ENCODE assay signal across 14 mouse cellular contexts in genomic region chr19:58072404-58072803, GRCm38 (mm10).
A peak's percentile ranks its signal among the peaks of the same experiment; 100 is the strongest.
DNase-seq lines count a peak whose midpoint lies in the region; ATAC-seq and TF ChIP-seq lines count a peak whose summit lies in the region.
"Had no signal": no experiment of that assay in that cellular context is flagged by ENCODE, and none has a peak within 500 bp of the region (broad histone marks: within the 10 kb centered on the region; RNA-seq: fewer than 3 reads in every experiment).

No protein-coding gene starts in this region.

- TF ChIP-seq EP300 in liver, postnatal 0 days (IDR thresholded peaks at IDR 0.05; ENCODE audit: low read depth) = no peak
- no peak for TF ChIP-seq EP300 in CH12.LX (IDR thresholded peaks at IDR 0.05; ENCODE audit: low read length)

- no peaks in the 10 kb centered on the region; the same call in 1 of the 2 replicates for H3K27me3 ChIP-seq in forebrain, postnatal 0 days (ENCODE audit: insufficient read depth, low read length)
- H3K27me3 ChIP-seq in forebrain, embryonic 16.5 days (replicated peaks; ENCODE audit: control insufficient read depth, insufficient read depth, low read length) = no peaks in the 10 kb centered on the region
- no peaks in the 10 kb centered on the region for H3K27me3 ChIP-seq in liver, postnatal 0 days (ENCODE audit: insufficient read depth, low read length)
- H3K27me3 ChIP-seq in CH12.LX (replicated peaks) = no peaks in the 10 kb centered on the region
- H3K27me3 ChIP-seq: embryonic facial prominence, embryonic 15.5 days; forebrain, embryonic 15.5 days had no signal

- TF ChIP-seq CTCF in forebrain, postnatal 0 days (IDR thresholded peaks at IDR 0.05; ENCODE audit: low read depth) = peak; percentile 48
- TF ChIP-seq CTCF in liver, postnatal 0 days (IDR thresholded peaks at IDR 0.05; ENCODE audit: low read depth) = peak; percentile 60
- TF ChIP-seq CTCF in CH12.LX (conservative IDR thresholded peaks at IDR 0.05 in 1 of 2, IDR thresholded peaks at IDR 0.05 in 1 of 2; ENCODE audit: low read depth in 2 of 2, low read length in 2 of 2) = peak; percentile 53 to 74; a peak in 3 of 4 replicates

- TF ChIP-seq RAD21 in CH12.LX (IDR thresholded peaks at IDR 0.05; ENCODE audit: low read depth, low read length) = peak; percentile 63

- 76% methylated on average over 5 of the region's 5 CpGs for WGBS in forebrain, postnatal 0 days
- 75% methylated on average over 5 of the region's 5 CpGs for WGBS in forebrain, embryonic 16.5 days
- WGBS in liver, postnatal 0 days (ENCODE audit: insufficient replicate concordance) = 62% methylated on average over 5 of the region's 5 CpGs

- in situ Hi-C loops in CH12.LX (cut with MboI; ENCODE audit: low pct_ligation_motif_present, low pct_unique_long_range_greater_than_20kb, low sequenced_read_pairs) = loop anchor here (25.0 kb wide), 1 partner anchor 390 kb away; the partner anchor contains the start of gene Gfra1

- H3K4me2 ChIP-seq in forebrain, postnatal 0 days (ENCODE audit: low read depth) = no peak overlapping the region
- no peak overlapping the region for H3K4me2 ChIP-seq in forebrain, embryonic 16.5 days (ENCODE audit: low read length)
- no peak overlapping the region for H3K4me2 ChIP-seq in liver, postnatal 0 days (ENCODE audit: low read depth, low read length)
- peak overlapping the region; percentile 54; the same call in 1 of the 2 replicates for H3K4me2 ChIP-seq in CH12.LX (ENCODE audit: insufficient read depth, low read depth, poor library complexity, severe bottlenecking)
- H3K4me2 ChIP-seq: embryonic facial prominence, embryonic 15.5 days; forebrain, embryonic 15.5 days had no signal

- H3K4me3 ChIP-seq in forebrain, postnatal 0 days (ENCODE audit: low read depth, low read length) = no peak overlapping the region
- H3K4me3 ChIP-seq in forebrain, embryonic 16.5 days (replicated peaks; ENCODE audit: low read length) = no peak overlapping the region
- no peak overlapping the region for H3K4me3 ChIP-seq in liver, postnatal 0 days (ENCODE audit: low read depth, low read length)
- H3K4me3 ChIP-seq in CH12.LX (replicated peaks in 1 of 3; ENCODE audit: low read depth in 2 of 3, low read length in 2 of 3, poor library complexity in 1 of 3) = peak overlapping the region in 1 of 3 experiments; percentile 25
- H3K4me3 ChIP-seq: embryonic facial prominence, embryonic 15.5 days; forebrain, embryonic 15.5 days had no signal

- TF ChIP-seq POLR2A in CH12.LX (IDR thresholded peaks at IDR 0.05; ENCODE audit: low read depth, low read length) = no peak

- no peaks in the 10 kb centered on the region for H3K4me1 ChIP-seq in forebrain, postnatal 0 days (ENCODE audit: insufficient read depth)
- peaks cover 7% of the 10 kb centered on the region for H3K4me1 ChIP-seq in forebrain, embryonic 16.5 days (replicated peaks; ENCODE audit: control insufficient read depth, insufficient read depth, low read length)
- peaks cover 8% of the 10 kb centered on the region for H3K4me1 ChIP-seq in liver, postnatal 0 days (ENCODE audit: insufficient read depth)
- H3K4me1 ChIP-seq in CH12.LX (ENCODE audit: control insufficient read depth in 1 of 2, insufficient read depth in 2 of 2) = peaks cover 7 to 24% of the 10 kb centered on the region in 2 experiments
- H3K4me1 ChIP-seq: embryonic facial prominence, embryonic 15.5 days had no signal

- no peak for DNase-seq in forebrain, postnatal 0 days
- DNase-seq in liver, postnatal 0 days = no peak
- DNase-seq in liver (no peak), CH12.LX (ENCODE audit: extremely low read depth) (peak; percentile 38)
- DNase-seq in induced T-regulatory cell, adult 2 months (ENCODE audit: low read depth) = peak; percentile 29
- DNase-seq in yolk sac, embryonic 10.5 days (ENCODE audit: low spot score) = no peak
- DNase-seq: heart, adult 11 months; kidney, adult 18-20 months; left cerebral cortex, postnatal 4 days; lung, postnatal 4 days; right cerebral cortex, postnatal 25 days had no signal

- H3K79me2 ChIP-seq in CH12.LX (replicated peaks; ENCODE audit: control insufficient read depth, extremely low read depth, insufficient read depth, poor library complexity, severe bottlenecking) = no peaks in the 10 kb centered on the region

- no peaks in the 10 kb centered on the region for H3K36me3 ChIP-seq in forebrain, postnatal 0 days (ENCODE audit: insufficient read depth)
- no peaks in the 10 kb centered on the region for H3K36me3 ChIP-seq in forebrain, embryonic 16.5 days (ENCODE audit: control insufficient read depth, insufficient read depth)
- H3K36me3 ChIP-seq in liver, postnatal 0 days (replicated peaks; ENCODE audit: insufficient read depth, low read length) = no peaks in the 10 kb centered on the region
- H3K36me3 ChIP-seq in CH12.LX (replicated peaks in 1 of 2; ENCODE audit: control insufficient read depth in 1 of 2, insufficient read depth in 1 of 2, low read length in 1 of 2) = no peaks in the 10 kb centered on the region
- H3K36me3 ChIP-seq: embryonic facial prominence, embryonic 15.5 days; forebrain, embryonic 15.5 days had no signal

- no peak overlapping the region for H3K27ac ChIP-seq in forebrain, postnatal 0 days (ENCODE audit: low read depth, low read length)
- no peak overlapping the region for H3K27ac ChIP-seq in forebrain, embryonic 16.5 days (ENCODE audit: low read length)
- no peak overlapping the region for H3K27ac ChIP-seq in liver, postnatal 0 days (ENCODE audit: low read depth)
- H3K27ac ChIP-seq in CH12.LX (ENCODE audit: insufficient read depth, low read depth) = no peak overlapping the region
- H3K27ac ChIP-seq: embryonic facial prominence, embryonic 15.5 days; forebrain, embryonic 15.5 days had no signal

- no peak overlapping the region for H3K9ac ChIP-seq in forebrain, postnatal 0 days
- no peak overlapping the region for H3K9ac ChIP-seq in forebrain, embryonic 16.5 days (replicated peaks; ENCODE audit: low read depth, low read length)
- no peak overlapping the region for H3K9ac ChIP-seq in liver, postnatal 0 days (replicated peaks)
- no peak overlapping the region for H3K9ac ChIP-seq in CH12.LX (ENCODE audit: insufficient read depth, low read depth)
- H3K9ac ChIP-seq: embryonic facial prominence, embryonic 15.5 days; forebrain, embryonic 15.5 days had no signal

- H3K9me3 ChIP-seq in forebrain, postnatal 0 days (ENCODE audit: low read length) = no peaks in the 10 kb centered on the region
- no peaks in the 10 kb centered on the region for H3K9me3 ChIP-seq in forebrain, embryonic 16.5 days (ENCODE audit: control insufficient read depth, low read length)
- no peaks in the 10 kb centered on the region for H3K9me3 ChIP-seq in liver, postnatal 0 days (ENCODE audit: low read length)
- no peaks in the 10 kb centered on the region for H3K9me3 ChIP-seq in CH12.LX (replicated peaks; ENCODE audit: low read length)
- H3K9me3 ChIP-seq: embryonic facial prominence, embryonic 15.5 days; forebrain, embryonic 15.5 days had no signal

- dilution Hi-C loops in CH12.LX (cut with MboI; ENCODE audit: extremely low pct_ligation_motif_present, extremely low pct_unique_long_range_greater_than_20kb, low sequenced_read_pairs) = no loop called here

- no peak for ATAC-seq in forebrain, postnatal 0 days
- no peak for ATAC-seq in forebrain, embryonic 16.5 days
- ATAC-seq in liver, postnatal 0 days = no peak
- ATAC-seq: forebrain, embryonic 15.5 days had no signal

TF ChIP-seq in CH12.LX, 34 proteins besides CTCF, POLR2A, EP300 and RAD21:
- TF ChIP-seq UBTF (IDR thresholded peaks at IDR 0.05; ENCODE audit: low read depth, low read length) = no peak
- peak; percentile 62 for TF ChIP-seq SMC3 (IDR thresholded peaks at IDR 0.05; ENCODE audit: low read depth, low read length)
- TF ChIP-seq HCFC1 (IDR thresholded peaks at IDR 0.05; ENCODE audit: low read depth, low read length) = no peak
- TF ChIP-seq NELFE (IDR thresholded peaks at IDR 0.05; ENCODE audit: low read depth, low read length) = no peak
- TF ChIP-seq ETS1 (conservative IDR thresholded peaks at IDR 0.05; ENCODE audit: low read depth, low read length) = no peak

Comparison
In these comparisons a context has a peak if more than half of its experiments do, and no peak if none do; other contexts are left out.
1. DNase-seq: peak in CH12.LX (single experiment) and induced T-regulatory cell, adult 2 months (single experiment); none in forebrain, postnatal 0 days (single experiment), liver, postnatal 0 days (single experiment), liver (single experiment) and yolk sac, embryonic 10.5 days (single experiment).
2. Peak in every context shown above with its lines, with median percentiles within 50 percentile points of each other: CTCF ChIP-seq.